Mouse (Mus musculus) spleen, embryonic (tissue): Measurements from ENCODE around the gene Pex16.

Source experiments
- CTCF ChIA-PET: fragments of 350-600 bp; sonication (Branson Sonifier 250); formaldehyde crosslinking; loops from one replicate; lab custom pipeline; 2022; lab: Charles Lee

Gene Pex16

DNA sequence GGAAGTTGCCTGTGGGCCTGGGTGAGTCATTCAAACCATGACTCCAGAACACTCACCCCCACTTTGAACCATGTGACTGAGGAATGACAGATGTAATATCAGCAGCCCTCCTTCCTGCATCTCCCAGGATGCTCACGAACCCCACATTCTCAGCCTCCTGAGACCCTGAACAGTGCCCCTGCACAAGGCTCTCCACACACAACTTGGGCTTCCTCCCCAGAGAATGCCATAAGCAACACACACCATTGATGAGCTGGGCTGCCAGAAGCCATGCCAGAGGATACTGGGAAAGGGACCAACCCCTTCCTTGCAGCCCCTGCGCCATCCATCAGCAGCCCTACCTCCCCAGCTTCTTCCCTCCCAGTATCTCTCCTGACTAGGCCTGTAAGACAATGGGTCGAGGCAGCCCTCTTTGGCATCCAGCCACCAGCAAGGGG, 13.6 kb downstream of the Pex16 start:
- CTCF ChIA-PET, result no interaction called here

- CTCF ChIA-PET, result no interaction called here
Observed at GRCm38 (mm10) chr2:92388891-92389641, 14.6 kb downstream of the Pex16 start.

DNA sequence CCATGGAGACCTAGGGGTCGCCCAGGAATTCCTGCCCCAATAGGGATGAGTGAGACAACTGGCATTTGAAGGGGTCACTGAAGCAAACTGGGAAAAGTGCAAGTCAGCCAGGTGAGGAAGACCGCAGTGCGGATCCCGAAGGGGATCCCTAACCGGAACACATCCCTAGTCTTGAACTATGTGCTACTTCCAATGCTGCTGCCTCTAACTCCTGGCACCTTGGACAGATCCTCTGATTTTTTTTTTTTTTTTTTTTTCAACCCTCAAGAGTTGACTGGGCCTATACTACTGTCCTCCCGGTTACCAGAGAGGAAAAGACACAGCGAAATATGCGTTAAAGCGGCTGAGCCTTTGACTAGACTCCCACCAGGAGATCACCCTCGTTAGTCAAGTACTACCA, 15.2 kb downstream of the Pex16 start:
- CTCF ChIA-PET, result no interaction called here

DNA sequence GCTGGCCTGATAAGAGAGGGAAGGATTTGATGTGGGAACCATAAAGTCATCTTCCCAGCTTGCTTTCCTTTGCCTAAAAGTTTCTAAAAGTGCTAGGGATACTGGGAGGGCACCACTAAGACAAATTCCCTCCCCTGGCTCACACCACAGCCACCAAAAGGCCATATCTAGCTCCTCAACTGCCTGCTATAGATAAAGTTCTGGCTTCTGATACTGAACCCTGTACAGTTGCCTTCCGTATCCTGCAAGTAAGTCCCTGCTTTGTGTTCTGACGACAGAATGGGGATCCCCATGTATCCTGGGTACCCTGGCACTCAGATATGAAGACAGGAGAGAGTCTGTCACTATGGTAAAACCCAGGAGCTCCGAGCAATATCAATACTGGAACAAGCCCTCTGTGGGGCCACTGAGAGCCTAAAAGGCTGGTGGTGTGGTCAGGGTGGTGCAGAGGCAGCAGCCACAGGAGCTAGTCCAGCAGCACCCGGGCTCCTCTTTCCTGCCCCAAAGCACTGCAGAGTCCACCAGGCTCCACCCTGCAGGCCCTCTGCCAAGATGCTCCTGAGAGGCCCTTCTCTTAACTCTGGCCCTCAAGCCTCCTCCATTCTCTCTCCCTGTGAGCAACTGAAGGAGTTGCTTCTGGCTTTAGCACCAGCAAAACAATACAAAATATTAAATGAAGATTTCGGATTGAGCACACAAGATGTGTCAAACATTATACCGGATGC, 15.9 kb downstream of the Pex16 start:
- CTCF ChIA-PET, result no interaction called here

DNA sequence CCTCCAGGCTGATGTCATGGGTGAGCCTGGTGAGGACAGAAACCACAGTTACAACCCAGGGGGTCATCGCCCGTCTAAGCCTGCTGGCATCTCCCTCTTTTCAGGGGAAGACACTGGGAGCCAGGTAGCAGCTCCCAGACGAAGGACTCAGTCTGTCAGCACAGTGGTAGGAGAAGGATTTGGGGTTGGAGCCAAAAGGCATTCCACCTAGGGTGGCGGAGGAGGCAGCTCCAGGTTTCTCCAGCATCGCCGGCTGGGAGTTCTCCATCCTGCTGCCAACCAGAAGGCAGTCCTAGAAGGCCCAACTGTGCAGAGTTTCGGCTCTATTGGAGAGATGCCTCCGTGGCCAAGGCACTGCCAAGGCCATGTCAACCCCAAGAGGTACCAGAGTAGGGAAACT, 16.6 kb downstream of the Pex16 start:
- CTCF ChIA-PET, result no interaction called here

GRCm38 (mm10) chr2:92391703-92392317, 17.3 kb downstream of the Pex16 start:
- CTCF ChIA-PET, result no interaction called here

- CTCF ChIA-PET, result no interaction called here
Observed at GRCm38 (mm10) chr2:92392318-92393264, 18.1 kb downstream of the Pex16 start.

- CTCF ChIA-PET, result no interaction called here
Observed at GRCm38 (mm10) chr2:92395535-92395934, 21.1 kb downstream of the Pex16 start.

DNA sequence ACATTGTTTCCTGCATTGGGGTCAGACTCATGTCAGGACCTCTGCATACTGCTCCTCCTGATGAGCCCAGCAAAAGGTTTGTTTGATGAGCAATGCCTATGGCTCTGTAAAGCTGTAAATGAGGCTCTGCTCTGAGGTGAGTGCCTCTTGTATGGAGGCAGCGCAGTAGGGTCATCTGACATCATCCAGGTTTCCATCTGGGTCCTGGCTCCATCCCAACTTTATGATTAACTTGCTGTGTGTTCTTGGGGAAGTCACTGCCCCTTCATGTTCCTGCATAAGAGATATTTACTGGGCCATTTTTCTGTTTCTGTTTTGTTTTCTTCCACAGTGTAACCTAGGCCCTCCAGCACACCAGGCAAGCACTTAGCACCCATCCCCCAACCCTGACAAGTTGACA, 23.0 kb downstream of the Pex16 start:
- CTCF ChIA-PET, result no interaction called here

GRCm38 (mm10) chr2:92399877-92400276, 25.4 kb downstream of the Pex16 start:
- CTCF ChIA-PET, result interaction anchor here (0.7 kb wide), 1 partner anchor 16 kb away, joined by 5 read pairs; no protein-coding TSS in a partner anchor

GRCm38 (mm10) chr2:92400682-92401081, 26.2 kb downstream of the Pex16 start:
- CTCF ChIA-PET, result interaction anchor here (0.7 kb wide), 1 partner anchor 16 kb away, joined by 5 read pairs; no protein-coding TSS in a partner anchor

GRCm38 (mm10) chr2:92401091-92401561, 26.6 kb downstream of the Pex16 start, which contains the start of gene Mapk8ip1:
TSS of gene Mapk8ip1 (minus strand) at chr2:92401263.
- CTCF ChIA-PET, result no interaction called here

- CTCF ChIA-PET, result no interaction called here
Observed at GRCm38 (mm10) chr2:92402591-92403326, 28.3 kb downstream of the Pex16 start.

DNA sequence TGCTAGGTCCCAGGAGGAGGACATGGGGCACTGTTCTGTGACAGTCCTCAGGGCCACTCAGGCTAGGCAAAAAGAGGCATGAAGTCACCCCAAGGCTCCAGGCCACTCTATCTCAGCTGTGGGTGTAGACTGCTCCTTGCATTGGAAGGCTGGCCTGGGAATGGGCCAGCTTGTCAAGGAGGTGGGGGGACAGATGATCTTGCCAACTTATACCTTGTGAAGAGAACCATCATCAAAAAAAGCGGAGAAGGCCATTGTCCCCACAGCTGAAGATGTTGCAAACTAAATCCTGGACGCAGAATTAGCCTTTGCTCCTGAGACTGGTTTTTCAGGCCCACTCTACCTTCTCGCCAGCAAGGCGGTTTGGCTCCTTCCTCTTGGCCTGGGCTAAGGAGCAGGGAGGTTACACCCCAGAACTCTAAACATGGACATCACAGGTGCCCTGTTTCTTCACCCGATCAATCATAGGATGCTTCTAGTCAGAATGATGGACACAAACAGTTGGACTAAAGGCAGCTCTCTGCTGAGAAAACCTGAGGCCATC, 29.4 kb downstream of the Pex16 start:
- CTCF ChIA-PET, result no interaction called here

GRCm38 (mm10) chr2:92404737-92405136, 30.3 kb downstream of the Pex16 start:
- CTCF ChIA-PET, result no interaction called here

- CTCF ChIA-PET, result no interaction called here
Observed at GRCm38 (mm10) chr2:92405687-92406086, 31.2 kb downstream of the Pex16 start.

DNA sequence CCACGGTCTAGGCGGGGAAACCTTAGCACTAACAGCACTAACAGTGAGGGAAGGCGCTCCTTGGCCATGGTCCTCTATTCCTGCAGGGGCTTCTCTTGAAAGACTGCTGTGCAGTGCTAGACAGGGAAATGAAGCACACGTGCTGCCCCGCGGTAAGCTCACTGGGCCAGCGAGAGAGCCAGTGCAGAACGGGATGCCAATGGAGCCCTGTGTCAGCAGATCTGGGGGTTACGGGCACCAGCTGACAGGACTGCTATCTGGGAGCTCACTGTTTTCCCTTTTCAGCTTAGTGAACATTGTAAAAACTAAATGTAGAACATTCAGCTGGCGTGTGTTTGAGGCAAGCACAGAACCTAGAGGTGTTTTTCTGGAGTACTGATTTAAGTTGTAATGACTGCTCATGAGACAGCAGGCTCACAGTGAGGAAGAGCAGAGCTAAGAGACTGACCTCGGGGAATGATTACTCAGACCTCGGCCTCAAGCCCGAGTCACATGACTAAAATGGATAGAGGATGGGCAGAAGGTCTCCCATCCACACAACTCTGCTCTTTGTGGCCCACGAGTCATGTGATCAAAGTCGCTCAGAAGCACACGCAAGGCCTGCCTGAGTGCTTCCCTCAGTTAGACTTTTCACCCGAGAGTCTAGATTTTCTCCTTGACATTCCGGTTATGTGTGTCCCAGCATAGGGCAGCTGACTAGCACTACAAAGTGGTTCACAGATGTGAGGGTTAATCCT, 34.0 kb downstream of the Pex16 start:
- CTCF ChIA-PET, result no interaction called here

GRCm38 (mm10) chr2:92411705-92412104, 37.2 kb downstream of the Pex16 start:
- CTCF ChIA-PET, result no interaction called here

GRCm38 (mm10) chr2:92421723-92422387, 47.4 kb downstream of the Pex16 start:
- CTCF ChIA-PET, result no interaction called here
